Mouse (Mus musculus): Measurements from ENCODE around the gene Scnn1a. TPM values are rescaled to one million over a fixed set of nuclear protein-coding genes. Genes with fewer than 3 reads are reported as not detected.
A peak's percentile ranks its signal among the peaks of the same experiment; 100 is the strongest.

The Scnn1a gene
- total and polyA plus RNA-seq, 2 experiments from 2014 or later = 1.2 to 1.7 TPM

DNA sequence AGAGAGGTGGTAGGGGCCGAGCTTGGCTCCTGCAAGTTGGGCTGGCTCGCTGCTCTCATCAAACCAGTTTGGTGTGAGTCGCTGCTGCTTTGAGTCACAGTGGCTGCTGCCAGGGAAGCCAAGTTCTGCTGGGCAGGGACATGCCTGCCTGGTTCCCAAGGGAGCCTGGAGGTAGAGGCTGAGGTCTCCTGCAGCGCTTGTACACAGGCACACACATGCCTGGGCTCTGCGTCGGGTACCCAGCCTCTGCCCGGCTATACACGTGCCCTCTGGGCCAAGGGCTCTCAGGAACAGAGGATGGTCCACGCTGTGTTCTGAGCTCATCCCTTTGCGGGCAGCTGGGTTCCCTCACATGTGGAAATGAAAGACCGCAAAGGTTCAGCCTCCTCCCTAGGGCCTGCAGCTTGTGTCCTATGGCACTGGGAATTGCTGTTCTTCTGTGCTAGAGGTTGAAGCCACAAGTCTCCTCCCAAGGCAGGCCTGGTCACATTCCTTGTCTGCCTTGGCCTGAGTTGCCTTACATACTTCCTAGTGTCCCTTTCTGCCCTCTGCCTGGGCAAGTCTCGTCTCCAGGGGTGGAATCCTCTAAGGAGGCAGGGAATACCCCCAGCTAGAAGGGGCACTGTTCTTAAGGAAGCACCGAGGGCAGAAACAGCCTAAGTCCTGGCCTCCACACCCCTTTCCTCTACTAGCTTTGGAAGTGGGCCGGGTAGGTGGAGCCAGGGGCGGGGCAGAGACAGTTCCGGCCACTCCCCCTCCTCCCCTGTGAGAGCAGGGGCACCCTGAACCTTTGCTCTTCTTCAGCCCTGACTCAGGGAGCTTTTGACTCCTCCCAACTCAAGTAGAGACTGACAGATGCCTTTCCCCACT is 57.4 kb downstream of the Scnn1a start:
- no peak overlapping the region for H3K9ac ChIP-seq (replicated peaks; ENCODE audit: low read length)
- H3K4me3 ChIP-seq (ENCODE audit: low read length) = no peak overlapping the region
- no peaks in the 10 kb centered on the region for H3K36me3 ChIP-seq (ENCODE audit: insufficient read depth, low read length)
- no peak overlapping the region for H3K27ac ChIP-seq
- no peaks in the 10 kb centered on the region for H3K9me3 ChIP-seq (ENCODE audit: low read length)
- DNase-seq (ENCODE audit: low spot score) (no peak), ATAC-seq (0 out of 2 replicates have a peak, but pooled peaks have one; percentile 33)
- peaks cover 30% of the 10 kb centered on the region for H3K27me3 ChIP-seq (ENCODE audit: insufficient read depth, low read length)
- WGBS = 35% methylated on average over 16 of the region's 16 CpGs
- no peak for TF ChIP-seq CTCF (IDR thresholded peaks at IDR 0.05; ENCODE audit: low read depth)
- no peak overlapping the region for H3K4me2 ChIP-seq (ENCODE audit: low read depth, low read length)
- 0 out of 2 replicates have a peak, but pooled peaks cover 6% of the 10 kb centered on the region for H3K4me1 ChIP-seq (ENCODE audit: insufficient read depth, low read length)

DNA sequence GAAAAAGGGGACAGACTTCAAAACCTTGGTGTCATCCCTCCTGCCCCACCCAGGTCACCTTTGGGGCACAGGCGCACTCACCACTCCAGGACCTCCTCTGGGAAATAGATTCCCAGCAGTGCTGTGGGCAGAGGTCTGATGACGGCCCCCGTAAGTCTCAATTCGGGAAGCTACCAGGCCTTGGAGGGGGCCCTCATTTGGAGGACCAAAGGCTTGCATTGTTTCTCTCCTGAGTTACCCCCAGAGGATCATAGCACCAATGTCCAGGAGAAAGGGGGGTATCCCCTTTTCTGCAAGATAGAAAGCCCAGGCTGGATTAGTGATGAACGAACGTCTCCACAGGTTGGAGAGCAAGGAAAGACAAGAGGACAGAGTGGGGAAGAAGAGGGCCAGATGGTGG is 58.2 kb downstream of the Scnn1a start:
- H3K27ac ChIP-seq = no peak overlapping the region
- 0 out of 2 replicates have a peak, but pooled peaks cover 6% of the 10 kb centered on the region for H3K4me1 ChIP-seq (ENCODE audit: insufficient read depth, low read length)
- no peak for ATAC-seq
- no peak overlapping the region for H3K4me2 ChIP-seq (ENCODE audit: low read depth, low read length)
- peaks cover 30% of the 10 kb centered on the region for H3K27me3 ChIP-seq (ENCODE audit: insufficient read depth, low read length)
- 19% methylated on average over 6 of the region's 6 CpGs for WGBS
- no peaks in the 10 kb centered on the region for H3K36me3 ChIP-seq (ENCODE audit: insufficient read depth, low read length)
- no peak overlapping the region for H3K4me3 ChIP-seq (ENCODE audit: low read length)
- no peak for DNase-seq (ENCODE audit: low spot score)
- TF ChIP-seq CTCF (IDR thresholded peaks at IDR 0.05; ENCODE audit: low read depth) = no peak
- no peak overlapping the region for H3K9ac ChIP-seq (replicated peaks; ENCODE audit: low read length)
- H3K9me3 ChIP-seq (ENCODE audit: low read length) = no peaks in the 10 kb centered on the region

DNA sequence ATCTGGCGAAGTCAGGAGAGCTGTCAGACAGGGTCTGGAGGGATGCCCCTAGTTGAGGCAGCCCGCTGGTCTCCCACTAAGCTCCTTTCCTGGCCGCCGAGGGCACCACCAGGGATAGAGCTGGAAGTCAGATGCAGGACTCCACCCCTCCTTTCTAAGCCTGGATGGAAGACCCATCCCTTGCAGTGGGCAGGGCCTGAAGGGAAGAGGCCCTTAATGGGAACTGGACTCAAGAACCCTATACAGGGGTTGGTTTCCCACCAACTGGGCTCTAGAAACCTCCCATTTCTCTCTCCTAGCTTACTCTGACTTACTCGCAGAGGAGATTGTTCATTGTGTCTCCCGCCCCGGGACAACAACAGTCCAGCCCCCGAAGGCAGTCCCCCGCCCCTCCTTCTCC is 59.3 kb downstream of the Scnn1a start:
- TF ChIP-seq CTCF (IDR thresholded peaks at IDR 0.05; ENCODE audit: low read depth) = no peak
- peaks cover 30% of the 10 kb centered on the region for H3K27me3 ChIP-seq (ENCODE audit: insufficient read depth, low read length)
- H3K36me3 ChIP-seq (ENCODE audit: insufficient read depth, low read length) = no peaks in the 10 kb centered on the region
- 5% methylated on average over 8 of the region's 9 CpGs for WGBS
- H3K9me3 ChIP-seq (ENCODE audit: low read length) = no peaks in the 10 kb centered on the region
- no peak overlapping the region; the same call in 1 of the 2 replicates for H3K9ac ChIP-seq (replicated peaks; ENCODE audit: low read length)
- DNase-seq (ENCODE audit: low spot score) (no peak), ATAC-seq (no peak)
- H3K4me2 ChIP-seq (ENCODE audit: low read depth, low read length) = peak overlapping the region; percentile 61
- no peak overlapping the region for H3K27ac ChIP-seq
- H3K4me1 ChIP-seq (ENCODE audit: insufficient read depth, low read length) = 0 out of 2 replicates have a peak, but pooled peaks cover 6% of the 10 kb centered on the region
- peak overlapping the region; percentile 33 for H3K4me3 ChIP-seq (ENCODE audit: low read length)

DNA sequence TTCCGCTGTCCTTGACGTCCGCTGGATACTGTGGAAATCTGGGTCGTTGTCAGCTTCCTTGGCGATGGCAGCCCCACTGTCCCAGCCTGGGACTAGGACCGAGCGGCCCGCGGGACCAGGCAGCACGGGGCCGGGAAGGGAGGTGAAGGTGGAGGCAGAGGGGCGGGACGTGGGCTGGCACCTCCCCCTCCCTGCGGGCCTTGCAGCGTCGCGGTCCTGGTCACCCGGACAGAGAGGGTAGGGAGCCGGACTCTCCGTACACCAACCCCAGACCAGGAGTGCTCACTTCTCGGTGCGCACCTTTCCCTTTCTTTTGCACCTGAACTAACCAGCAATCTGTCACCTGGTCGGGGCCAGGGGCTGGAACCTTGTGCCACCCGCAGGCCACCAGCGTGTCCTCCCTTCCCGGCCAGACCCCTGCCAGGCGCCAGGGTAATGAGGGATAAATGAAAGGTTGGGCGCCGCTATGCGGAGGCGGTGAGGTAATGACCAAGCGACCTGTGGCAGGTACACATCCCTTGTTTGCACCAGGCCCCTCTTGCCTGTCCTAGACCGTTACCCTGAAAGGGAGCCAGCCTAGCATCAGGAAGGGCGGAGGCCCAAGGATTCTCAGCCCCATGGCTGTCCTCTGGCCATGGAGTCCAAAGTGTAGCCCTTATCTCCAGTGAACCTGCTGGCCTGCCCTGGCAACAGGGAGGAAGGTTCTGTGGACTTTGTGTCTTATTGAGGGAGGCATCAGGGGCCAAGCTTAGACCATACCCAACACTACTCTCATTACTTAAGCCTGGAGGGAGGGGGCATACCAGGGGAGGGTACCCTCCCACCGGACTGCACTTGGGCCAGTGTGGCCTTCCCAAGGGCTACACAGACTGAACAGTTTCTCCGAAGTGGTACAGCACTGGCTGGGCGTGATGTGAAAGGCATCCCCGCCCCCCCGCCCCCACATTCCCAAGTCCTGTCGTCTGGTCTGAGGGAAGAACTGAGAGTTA is 60.2 kb downstream of the Scnn1a start, which contains the start of gene Plekhg6:
Plekhg6 (minus strand) TSS at position 422 of the 989 bp plus-strand sequence.
- H3K27me3 ChIP-seq (ENCODE audit: insufficient read depth, low read length) = peaks cover 30% of the 10 kb centered on the region
- no peak within 1 kb of the TSS for H3K27ac ChIP-seq
- ATAC-seq = 0 out of 2 replicates have a peak, but pooled peaks have one; percentile 8
- H3K9ac ChIP-seq (replicated peaks; ENCODE audit: low read length) = peak within 1 kb of the TSS; percentile 31; the same call in 1 of the 2 replicates
- DNase-seq (ENCODE audit: low spot score) = no peak
- 0 out of 2 replicates have a peak, but pooled peaks cover 6% of the 10 kb centered on the region for H3K4me1 ChIP-seq (ENCODE audit: insufficient read depth, low read length)
- H3K9me3 ChIP-seq (ENCODE audit: low read length) = no peaks in the 10 kb centered on the region
- peak within 1 kb of the TSS; percentile 61 for H3K4me2 ChIP-seq (ENCODE audit: low read depth, low read length)
- TF ChIP-seq CTCF (IDR thresholded peaks at IDR 0.05; ENCODE audit: low read depth) = no peak
- WGBS = 11% methylated on average over 39 of the region's 40 CpGs
- no peaks in the 10 kb centered on the region for H3K36me3 ChIP-seq (ENCODE audit: insufficient read depth, low read length)
- H3K4me3 ChIP-seq (ENCODE audit: low read length) = peak within 1 kb of the TSS; percentile 33

DNA sequence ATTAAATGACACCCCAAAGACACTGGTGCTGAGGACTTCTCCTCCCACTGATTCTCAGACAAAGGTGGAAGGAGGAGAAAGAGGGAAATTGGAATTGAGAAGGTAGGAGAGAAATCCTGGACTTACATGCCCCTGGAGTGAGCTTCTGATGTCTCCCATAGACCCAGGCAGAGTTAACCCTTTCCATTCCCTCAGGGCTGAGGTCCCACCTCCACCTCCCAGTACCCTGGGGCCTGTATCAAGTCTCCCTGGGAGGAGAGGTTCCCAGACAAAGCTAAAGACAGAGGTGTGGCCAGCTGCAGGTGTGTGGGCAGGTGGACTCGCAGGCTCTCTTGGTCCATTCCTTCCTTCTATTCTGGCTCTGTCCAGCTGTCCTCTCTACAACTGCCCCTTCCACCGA is 61.6 kb downstream of the Scnn1a start:
- Histone ChIP-seq H3K9me3 (ENCODE audit: low read length) (no peaks in the 10 kb centered on the region), H3K27ac (no peak overlapping the region), H3K9ac (replicated peaks; ENCODE audit: low read length) (no peak overlapping the region), H3K4me3 (ENCODE audit: low read length) (no peak overlapping the region), H3K36me3 (ENCODE audit: insufficient read depth, low read length) (no peaks in the 10 kb centered on the region), H3K4me2 (ENCODE audit: low read depth, low read length) (no peak overlapping the region), H3K4me1 (ENCODE audit: insufficient read depth, low read length) (0 out of 2 replicates have a peak, but pooled peaks cover 6% of the 10 kb centered on the region), H3K27me3 (ENCODE audit: insufficient read depth, low read length) (peaks cover 30% of the 10 kb centered on the region)
- 55% methylated on average over 2 of the region's 2 CpGs for WGBS
- ATAC-seq (no peak), DNase-seq (ENCODE audit: low spot score) (no peak)
- TF ChIP-seq CTCF (IDR thresholded peaks at IDR 0.05; ENCODE audit: low read depth) = no peak
